Mouse (Mus musculus): ENCODE results near the gene Lekr1. TPM values are rescaled to one million over a fixed set of nuclear protein-coding genes. Genes with fewer than 3 reads are reported as not detected.

The Lekr1 gene
- polyA plus RNA-seq, 1 experiment: 4.5 TPM

- no peak overlapping the region for H3K4me3 ChIP-seq (replicated peaks; ENCODE audit: insufficient read depth, low read depth, low read length)
- 47% methylated on average over 13 of the region's 13 CpGs for WGBS
- no peak for TF ChIP-seq POLR2A (IDR thresholded peaks at IDR 0.05; ENCODE audit: borderline replicate concordance, insufficient read depth, low read length)
- TF ChIP-seq CTCF (IDR thresholded peaks at IDR 0.05; ENCODE audit: borderline replicate concordance, insufficient read depth, low read depth, low read length): no peak
- no peaks in the 10 kb centered on the region for H3K27me3 ChIP-seq (ENCODE audit: control insufficient read depth, insufficient read depth, low read length)
- H3K27ac ChIP-seq (ENCODE audit: insufficient read depth, low read length): no peak overlapping the region
- peaks cover 7% of the 10 kb centered on the region; the same call in 1 of the 2 replicates for H3K4me1 ChIP-seq (ENCODE audit: control insufficient read depth, insufficient read depth, low read length)
- DNase-seq: no peak
Observed at GRCm38 (mm10) chr3:65858741-65859348, 192.8 kb downstream of the Lekr1 start.

GRCm38 (mm10) chr3:65859750-65860149 is 193.7 kb downstream of the Lekr1 start:
- no peak for TF ChIP-seq POLR2A (IDR thresholded peaks at IDR 0.05; ENCODE audit: borderline replicate concordance, insufficient read depth, low read length)
- TF ChIP-seq CTCF (IDR thresholded peaks at IDR 0.05; ENCODE audit: borderline replicate concordance, insufficient read depth, low read depth, low read length): no peak
- H3K4me1 ChIP-seq (ENCODE audit: control insufficient read depth, insufficient read depth, low read length): peaks cover 7% of the 10 kb centered on the region; the same call in 1 of the 2 replicates
- DNase-seq: no peak
- no peak overlapping the region for H3K4me3 ChIP-seq (replicated peaks; ENCODE audit: insufficient read depth, low read depth, low read length)
- 93% methylated on average over 6 of the region's 6 CpGs for WGBS
- no peak overlapping the region for H3K27ac ChIP-seq (ENCODE audit: insufficient read depth, low read length)
- no peaks in the 10 kb centered on the region for H3K27me3 ChIP-seq (ENCODE audit: control insufficient read depth, insufficient read depth, low read length)

GRCm38 (mm10) chr3:65860903-65861302 is 194.9 kb downstream of the Lekr1 start:
- TF ChIP-seq CTCF (IDR thresholded peaks at IDR 0.05; ENCODE audit: borderline replicate concordance, insufficient read depth, low read depth, low read length): no peak
- no peak for TF ChIP-seq POLR2A (IDR thresholded peaks at IDR 0.05; ENCODE audit: borderline replicate concordance, insufficient read depth, low read length)
- WGBS: 37% methylated on average over 4 of the region's 4 CpGs
- DNase-seq: no peak
- Histone ChIP-seq H3K4me3 (replicated peaks; ENCODE audit: insufficient read depth, low read depth, low read length) (no peak overlapping the region), H3K27ac (ENCODE audit: insufficient read depth, low read length) (no peak overlapping the region), H3K4me1 (ENCODE audit: control insufficient read depth, insufficient read depth, low read length) (peaks cover 7% of the 10 kb centered on the region; the same call in 1 of the 2 replicates), H3K27me3 (ENCODE audit: control insufficient read depth, insufficient read depth, low read length) (no peaks in the 10 kb centered on the region)

GRCm38 (mm10) chr3:65861471-65861881 is 195.4 kb downstream of the Lekr1 start:
- H3K27me3 ChIP-seq (ENCODE audit: control insufficient read depth, insufficient read depth, low read length): no peaks in the 10 kb centered on the region
- H3K27ac ChIP-seq (ENCODE audit: insufficient read depth, low read length): no peak overlapping the region
- H3K4me3 ChIP-seq (replicated peaks; ENCODE audit: insufficient read depth, low read depth, low read length): no peak overlapping the region
- WGBS: 37% methylated on average over 6 of the region's 6 CpGs
- TF ChIP-seq CTCF (IDR thresholded peaks at IDR 0.05; ENCODE audit: borderline replicate concordance, insufficient read depth, low read depth, low read length): no peak
- no peak for TF ChIP-seq POLR2A (IDR thresholded peaks at IDR 0.05; ENCODE audit: borderline replicate concordance, insufficient read depth, low read length)
- peaks cover 7% of the 10 kb centered on the region; the same call in 1 of the 2 replicates for H3K4me1 ChIP-seq (ENCODE audit: control insufficient read depth, insufficient read depth, low read length)
- DNase-seq: peak in 1 of 2 experiments; percentile 34

- no peaks in the 10 kb centered on the region for H3K27me3 ChIP-seq (ENCODE audit: control insufficient read depth, insufficient read depth, low read length)
- 3% methylated on average over 11 of the region's 11 CpGs for WGBS
- TF ChIP-seq CTCF (IDR thresholded peaks at IDR 0.05; ENCODE audit: borderline replicate concordance, insufficient read depth, low read depth, low read length) (peak; percentile 95), POLR2A (IDR thresholded peaks at IDR 0.05; ENCODE audit: borderline replicate concordance, insufficient read depth, low read length) (no peak)
- DNase-seq: peak; percentile 83 to 84
- H3K4me1 ChIP-seq (ENCODE audit: control insufficient read depth, insufficient read depth, low read length): peaks cover 8% of the 10 kb centered on the region; the same call in 1 of the 2 replicates
- no peak overlapping the region for H3K27ac ChIP-seq (ENCODE audit: insufficient read depth, low read length)
- H3K4me3 ChIP-seq (replicated peaks; ENCODE audit: insufficient read depth, low read depth, low read length): peak overlapping the region; percentile 9
Observed at GRCm38 (mm10) chr3:65863297-65863696, 197.3 kb downstream of the Lekr1 start.

GRCm38 (mm10) chr3:65863762-65864377 is 197.8 kb downstream of the Lekr1 start:
- H3K27me3 ChIP-seq (ENCODE audit: control insufficient read depth, insufficient read depth, low read length): no peaks in the 10 kb centered on the region
- peaks cover 9% of the 10 kb centered on the region; the same call in 1 of the 2 replicates for H3K4me1 ChIP-seq (ENCODE audit: control insufficient read depth, insufficient read depth, low read length)
- 42% methylated on average over 16 of the region's 16 CpGs for WGBS
- TF ChIP-seq CTCF (IDR thresholded peaks at IDR 0.05; ENCODE audit: borderline replicate concordance, insufficient read depth, low read depth, low read length) (no peak), POLR2A (IDR thresholded peaks at IDR 0.05; ENCODE audit: borderline replicate concordance, insufficient read depth, low read length) (no peak)
- H3K4me3 ChIP-seq (replicated peaks; ENCODE audit: insufficient read depth, low read depth, low read length): peak overlapping the region; percentile 9
- peak; percentile 29 to 38 for DNase-seq
- no peak overlapping the region for H3K27ac ChIP-seq (ENCODE audit: insufficient read depth, low read length)

GRCm38 (mm10) chr3:65868931-65869330 is 202.9 kb downstream of the Lekr1 start:
- Histone ChIP-seq H3K27me3 (ENCODE audit: control insufficient read depth, insufficient read depth, low read length) (no peaks in the 10 kb centered on the region), H3K4me1 (ENCODE audit: control insufficient read depth, insufficient read depth, low read length) (peaks cover 18% of the 10 kb centered on the region)
- 21% methylated on average over 8 of the region's 8 CpGs for WGBS

GRCm38 (mm10) chr3:65869724-65870123 is 203.7 kb downstream of the Lekr1 start:
- 45% methylated on average over 6 of the region's 6 CpGs for WGBS
- TF ChIP-seq POLR2A (IDR thresholded peaks at IDR 0.05; ENCODE audit: borderline replicate concordance, insufficient read depth, low read length): no peak
- TF ChIP-seq CTCF (IDR thresholded peaks at IDR 0.05; ENCODE audit: borderline replicate concordance, insufficient read depth, low read depth, low read length): no peak

More at GRCm38 (mm10) chr3:65868931-65869330, 202.9 kb downstream of the Lekr1 start:
- TF ChIP-seq CTCF (IDR thresholded peaks at IDR 0.05; ENCODE audit: borderline replicate concordance, insufficient read depth, low read depth, low read length): no peak
- TF ChIP-seq POLR2A (IDR thresholded peaks at IDR 0.05; ENCODE audit: borderline replicate concordance, insufficient read depth, low read length): no peak
- Histone ChIP-seq H3K4me3 (replicated peaks; ENCODE audit: insufficient read depth, low read depth, low read length) (no peak overlapping the region), H3K27ac (ENCODE audit: insufficient read depth, low read length) (no peak overlapping the region)
- peak in 1 of 2 experiments; percentile 66 for DNase-seq

More at GRCm38 (mm10) chr3:65869724-65870123, 203.7 kb downstream of the Lekr1 start:
- Histone ChIP-seq H3K27ac (ENCODE audit: insufficient read depth, low read length) (no peak overlapping the region), H3K27me3 (ENCODE audit: control insufficient read depth, insufficient read depth, low read length) (no peaks in the 10 kb centered on the region), H3K4me3 (replicated peaks; ENCODE audit: insufficient read depth, low read depth, low read length) (no peak overlapping the region), H3K4me1 (ENCODE audit: control insufficient read depth, insufficient read depth, low read length) (peaks cover 18% of the 10 kb centered on the region)
- DNase-seq: no peak

All from cerebellum, adult 2 months (tissue).